Mouse (Mus musculus): ENCODE results near the gene Szrd1. TPM values are rescaled to one million over a fixed set of nuclear protein-coding genes. Genes with fewer than 3 reads are reported as not detected.
"Not testable (repeated sequence)": the region's sequence is repeated elsewhere in the genome, so short reads cannot be mapped to it uniquely, and the experiment has no call there.

Szrd1 gene
- polyA plus RNA-seq, 1 experiment = 54.2 TPM

DNA sequence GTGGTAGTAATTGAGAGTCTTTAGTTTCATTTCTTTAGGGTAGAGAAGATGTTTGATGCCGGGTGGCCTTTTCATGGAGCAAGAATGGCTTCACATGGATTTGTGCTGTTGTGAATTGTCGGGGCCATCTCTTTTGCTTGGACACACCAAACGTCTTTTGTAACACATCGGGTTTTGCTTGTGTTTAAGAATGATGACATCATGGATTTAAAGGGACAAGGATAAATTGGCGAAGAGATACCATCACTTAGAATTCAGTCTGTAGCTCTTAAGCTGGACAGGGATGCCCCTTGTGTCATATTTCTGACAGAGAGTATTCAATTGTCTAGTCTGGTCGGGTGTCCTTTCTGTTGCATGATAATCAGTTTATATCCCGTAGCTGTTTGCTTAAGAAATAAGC is 9.5 kb upstream of the Szrd1 start:
- Histone ChIP-seq H3K36me3 (ENCODE audit: control insufficient read depth, insufficient read depth, low read length) (no peaks in the 10 kb centered on the region), H3K4me1 (replicated peaks; ENCODE audit: control insufficient read depth, insufficient read depth, low read length) (peaks cover 16% of the 10 kb centered on the region), H3K27me3 (ENCODE audit: control insufficient read depth, insufficient read depth, low read length) (no peaks in the 10 kb centered on the region), H3K27ac (ENCODE audit: control insufficient read depth, insufficient read depth, low read length) (no peak overlapping the region), H3K4me3 (ENCODE audit: control insufficient read depth, insufficient read depth, low read length) (no peak overlapping the region; the same call in 1 of the 2 replicates)
- DNase-seq = no peak
- 46% methylated on average over 7 of the region's 7 CpGs for WGBS
- TF ChIP-seq CTCF (IDR thresholded peaks at IDR 0.05; ENCODE audit: borderline replicate concordance, control insufficient read depth, extremely low read depth, insufficient read depth, low read length, poor library complexity) = no peak
- no peak for TF ChIP-seq POLR2A (IDR thresholded peaks at IDR 0.05; ENCODE audit: control insufficient read depth, extremely low read depth, insufficient read depth, low read length, poor library complexity)

DNA sequence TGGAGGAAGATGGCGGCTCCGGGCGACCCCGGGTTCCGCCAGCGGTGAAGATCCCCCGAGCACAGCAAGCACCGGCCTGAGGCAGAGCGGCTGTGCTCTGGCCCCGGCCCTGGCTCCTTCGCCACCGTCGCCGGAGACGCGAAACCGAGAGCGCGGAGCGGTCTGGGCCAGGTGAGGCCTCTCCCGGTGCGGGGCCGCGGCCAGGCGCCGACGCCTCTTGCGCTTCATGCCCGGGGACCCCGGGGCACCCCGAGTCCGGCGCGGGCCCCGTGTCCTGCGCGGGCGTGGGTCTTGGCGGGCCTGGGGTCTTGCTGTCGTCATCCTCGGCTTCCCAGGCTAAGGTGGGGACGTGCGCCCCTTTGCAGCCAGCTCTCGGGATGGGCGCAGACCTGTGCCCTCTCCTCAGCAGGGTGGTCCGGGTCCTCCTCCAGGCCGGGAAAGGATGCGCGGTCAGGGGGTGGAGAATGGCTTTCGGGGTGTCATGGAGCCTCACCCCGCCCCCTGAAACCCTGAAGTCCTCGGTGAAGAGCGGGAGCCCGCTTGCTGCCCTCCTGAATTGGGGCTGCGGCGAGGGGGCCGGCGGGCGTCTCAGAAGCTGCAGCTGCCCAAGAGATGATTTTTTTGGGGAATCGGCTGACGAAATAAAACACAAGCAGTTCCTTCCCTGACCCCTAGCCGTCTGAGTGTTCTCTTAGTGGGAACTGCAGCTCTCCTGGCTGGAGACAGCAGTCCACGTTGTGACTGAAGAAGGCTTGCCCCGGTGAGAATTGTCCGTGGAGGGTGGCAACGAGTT is 8.6 kb upstream of the Szrd1 start:
- Histone ChIP-seq H3K4me1 (replicated peaks; ENCODE audit: control insufficient read depth, insufficient read depth, low read length) (peaks cover 16% of the 10 kb centered on the region), H3K4me3 (ENCODE audit: control insufficient read depth, insufficient read depth, low read length) (peak overlapping the region; percentile 73), H3K36me3 (ENCODE audit: control insufficient read depth, insufficient read depth, low read length) (no peaks in the 10 kb centered on the region), H3K27me3 (ENCODE audit: control insufficient read depth, insufficient read depth, low read length) (no peaks in the 10 kb centered on the region), H3K27ac (ENCODE audit: control insufficient read depth, insufficient read depth, low read length) (no peak overlapping the region)
- peak; percentile 3; the same call in 1 of the 2 replicates for TF ChIP-seq CTCF (IDR thresholded peaks at IDR 0.05; ENCODE audit: borderline replicate concordance, control insufficient read depth, extremely low read depth, insufficient read depth, low read length, poor library complexity)
- no peak for TF ChIP-seq POLR2A (IDR thresholded peaks at IDR 0.05; ENCODE audit: control insufficient read depth, extremely low read depth, insufficient read depth, low read length, poor library complexity)
- peak; percentile 66 for DNase-seq
- under 1% methylated on average over 66 of the region's 66 CpGs for WGBS

DNA sequence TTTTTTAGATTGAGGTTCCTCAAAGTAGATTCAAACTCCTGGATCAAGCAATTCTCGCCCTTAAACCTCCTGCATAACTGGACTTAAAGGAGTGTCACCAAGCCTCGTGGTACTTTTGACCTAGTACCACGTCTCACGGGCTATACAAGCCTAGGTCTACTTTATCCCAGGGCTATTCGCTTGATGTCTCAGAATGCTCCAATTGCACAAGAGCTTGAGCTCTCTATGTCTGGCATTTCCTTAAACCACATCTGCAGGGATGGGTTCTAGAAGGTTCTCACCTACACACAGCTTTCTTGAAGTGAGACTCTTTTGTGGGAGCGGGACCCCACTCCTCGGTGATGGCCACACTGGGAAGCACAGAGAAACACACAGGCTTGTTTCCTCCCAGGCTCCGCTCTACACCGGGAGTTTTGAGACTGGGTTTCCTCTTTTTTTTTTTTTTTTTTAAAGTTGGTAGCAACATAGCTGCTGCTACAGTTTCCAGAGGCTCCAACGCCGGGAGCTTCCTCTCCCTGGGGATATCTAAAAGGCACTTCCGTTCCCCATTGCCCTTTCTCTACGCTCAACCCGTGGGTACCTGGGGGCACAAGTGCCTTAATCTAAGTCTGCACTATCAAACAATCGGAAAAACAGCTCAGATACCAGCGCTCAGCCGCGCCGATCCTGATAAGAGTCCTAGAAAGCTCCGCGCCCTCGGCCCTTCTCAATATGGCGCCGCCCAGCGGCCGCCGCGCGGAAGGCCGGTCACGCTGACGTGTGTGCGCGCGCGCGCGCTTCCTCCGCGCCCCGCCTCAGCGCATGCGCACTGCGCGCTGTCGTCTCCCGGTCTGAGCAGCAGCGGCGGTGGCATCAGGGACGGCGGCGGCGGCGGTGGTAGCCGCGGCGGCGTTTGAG is 7.8 kb upstream of the Szrd1 start, which contains the start of gene Fbxo42:
Fbxo42 (plus strand) TSS at position 802 of the 897 bp plus-strand sequence.
- Histone ChIP-seq H3K27ac (ENCODE audit: control insufficient read depth, insufficient read depth, low read length) (peak within 1 kb of the TSS; percentile 67; the same call in 1 of the 2 replicates), H3K27me3 (ENCODE audit: control insufficient read depth, insufficient read depth, low read length) (no peaks in the 10 kb centered on the region), H3K4me3 (ENCODE audit: control insufficient read depth, insufficient read depth, low read length) (peak within 1 kb of the TSS; percentile 73), H3K36me3 (ENCODE audit: control insufficient read depth, insufficient read depth, low read length) (no peaks in the 10 kb centered on the region), H3K4me1 (replicated peaks; ENCODE audit: control insufficient read depth, insufficient read depth, low read length) (peaks cover 15% of the 10 kb centered on the region)
- peak; percentile 94 for DNase-seq
- peak; percentile 88 for TF ChIP-seq POLR2A (IDR thresholded peaks at IDR 0.05; ENCODE audit: control insufficient read depth, extremely low read depth, insufficient read depth, low read length, poor library complexity)
- TF ChIP-seq CTCF (IDR thresholded peaks at IDR 0.05; ENCODE audit: borderline replicate concordance, control insufficient read depth, extremely low read depth, insufficient read depth, low read length, poor library complexity) = peak; percentile 96
- 2% methylated on average over 58 of the region's 58 CpGs for WGBS

DNA sequence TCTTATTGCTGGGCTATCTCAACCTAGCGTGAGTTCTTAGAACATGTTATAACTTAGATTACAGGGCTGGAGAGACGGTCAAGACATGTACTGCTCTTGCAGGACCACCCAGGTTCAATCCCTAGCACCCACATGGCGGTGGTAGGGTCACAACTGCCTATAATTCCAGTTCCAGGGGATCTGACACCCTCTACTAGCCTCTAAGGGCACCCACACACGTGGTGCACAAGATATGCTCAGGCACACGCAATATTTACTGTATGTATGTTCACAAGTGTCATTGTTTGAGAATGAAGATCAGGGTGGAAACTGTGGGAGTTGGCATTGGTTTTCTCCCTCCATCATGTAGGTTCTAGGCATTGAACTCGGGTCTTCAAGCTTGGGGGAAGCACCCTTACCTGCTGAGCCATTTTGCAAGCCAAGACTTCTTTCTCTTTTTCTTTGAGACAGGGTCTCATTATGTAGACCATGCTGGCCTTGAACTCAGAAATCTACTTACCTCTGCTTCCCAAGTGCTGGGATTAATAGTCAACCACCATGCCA is 7.0 kb upstream of the Szrd1 start:
- DNase-seq = no peak
- no peaks in the 10 kb centered on the region for H3K36me3 ChIP-seq (ENCODE audit: control insufficient read depth, insufficient read depth, low read length)
- H3K4me3 ChIP-seq (ENCODE audit: control insufficient read depth, insufficient read depth, low read length) = no peak overlapping the region
- peaks cover 12% of the 10 kb centered on the region; the same call in 1 of the 2 replicates for H3K4me1 ChIP-seq (replicated peaks; ENCODE audit: control insufficient read depth, insufficient read depth, low read length)
- TF ChIP-seq CTCF (IDR thresholded peaks at IDR 0.05; ENCODE audit: borderline replicate concordance, control insufficient read depth, extremely low read depth, insufficient read depth, low read length, poor library complexity) (no peak), POLR2A (IDR thresholded peaks at IDR 0.05; ENCODE audit: control insufficient read depth, extremely low read depth, insufficient read depth, low read length, poor library complexity) (no peak)
- H3K27ac ChIP-seq (ENCODE audit: control insufficient read depth, insufficient read depth, low read length) = no peak overlapping the region
- 95% methylated on average over 6 of the region's 6 CpGs for WGBS
- H3K27me3 ChIP-seq (ENCODE audit: control insufficient read depth, insufficient read depth, low read length) = no peaks in the 10 kb centered on the region

DNA sequence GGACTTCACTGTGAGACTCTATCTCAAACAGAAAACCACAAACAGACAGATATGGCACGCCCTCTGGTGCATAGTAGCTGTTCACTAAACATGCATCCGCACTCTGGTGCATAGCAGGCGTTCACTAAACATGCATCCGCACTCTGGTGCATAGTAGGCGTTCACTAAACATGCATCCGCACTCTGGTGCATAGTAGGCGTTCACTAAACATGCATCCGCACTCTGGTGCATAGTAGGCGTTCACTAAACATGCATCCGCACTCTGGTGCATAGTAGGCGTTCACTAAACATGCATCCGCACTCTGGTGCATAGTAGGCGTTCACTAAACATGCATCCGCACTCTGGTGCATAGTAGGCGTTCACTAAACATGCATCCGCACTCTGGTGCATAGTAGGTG is 5.5 kb upstream of the Szrd1 start:
- not testable (repeated sequence) for H3K27me3 ChIP-seq (ENCODE audit: control insufficient read depth, insufficient read depth, low read length); H3K27ac ChIP-seq (ENCODE audit: control insufficient read depth, insufficient read depth, low read length); H3K36me3 ChIP-seq (ENCODE audit: control insufficient read depth, insufficient read depth, low read length); H3K4me3 ChIP-seq (ENCODE audit: control insufficient read depth, insufficient read depth, low read length); DNase-seq
- 97% methylated on average over 12 of the region's 16 CpGs for WGBS
- H3K4me1 ChIP-seq (replicated peaks; ENCODE audit: control insufficient read depth, insufficient read depth, low read length) = peaks cover 12% of the 10 kb centered on the region; the same call in 1 of the 2 replicates

DNA sequence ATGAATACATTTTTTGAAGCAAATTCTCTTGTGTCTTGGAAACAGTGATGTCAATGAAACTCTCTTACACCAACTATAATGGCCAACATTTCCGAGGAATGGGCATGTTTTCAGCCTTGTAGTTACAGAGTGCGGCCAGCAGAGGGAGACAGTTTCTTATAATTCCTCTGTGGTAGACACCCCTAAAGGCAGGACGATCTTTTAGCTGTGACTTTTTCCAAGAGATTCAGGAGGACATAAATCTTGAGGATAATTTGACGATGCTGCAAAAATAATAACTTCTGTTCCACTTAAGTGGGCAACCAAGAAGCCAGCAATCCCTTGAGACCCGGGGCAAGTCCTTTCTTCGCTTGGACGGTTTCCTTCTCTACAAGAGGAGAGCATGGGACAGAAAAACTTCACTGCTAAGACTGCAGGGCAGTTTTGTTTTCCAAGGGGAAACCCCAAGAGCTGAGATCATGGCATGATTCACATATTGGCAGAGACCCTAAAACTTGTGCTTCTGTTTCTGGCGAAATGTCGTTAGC is 2.8 kb upstream of the Szrd1 start:
- Histone ChIP-seq H3K4me1 (replicated peaks; ENCODE audit: control insufficient read depth, insufficient read depth, low read length) (peaks cover 13% of the 10 kb centered on the region), H3K27ac (ENCODE audit: control insufficient read depth, insufficient read depth, low read length) (no peak overlapping the region), H3K4me3 (ENCODE audit: control insufficient read depth, insufficient read depth, low read length) (peak overlapping the region; percentile 20; the same call in 1 of the 2 replicates), H3K36me3 (ENCODE audit: control insufficient read depth, insufficient read depth, low read length) (no peaks in the 10 kb centered on the region), H3K27me3 (ENCODE audit: control insufficient read depth, insufficient read depth, low read length) (no peaks in the 10 kb centered on the region)
- TF ChIP-seq POLR2A (IDR thresholded peaks at IDR 0.05; ENCODE audit: control insufficient read depth, extremely low read depth, insufficient read depth, low read length, poor library complexity) = no peak
- no peak for TF ChIP-seq CTCF (IDR thresholded peaks at IDR 0.05; ENCODE audit: borderline replicate concordance, control insufficient read depth, extremely low read depth, insufficient read depth, low read length, poor library complexity)
- WGBS = 11% methylated on average over 9 of the region's 9 CpGs
- peak; percentile 81 for DNase-seq

All from thymus, adult 2 months (tissue).